Mouse (Mus musculus) CH12.LX (cell line): ENCODE measurements at regions not wholly inside any gene's neighbourhood (a gene's known extent, or its start where the extent isn't known, plus 50 kb on each side); places are given as distances from the start of the nearest gene placed in this dataset.

Source experiments
- CTCF ChIP-seq, 2 experiments: IDR thresholded peaks in 1 of 2; conservative IDR thresholded peaks in 1 of 2; 2 replicates each; pipeline ENCODE4 v1.5.1; 2011 to 2012; ENCODE audit warnings: low read depth in 2 of 2, low read length in 2 of 2, improper control_type of control experiment in 1 of 2, inconsistent platforms in 1 of 2, mild to moderate bottlenecking in 1 of 2, moderate library complexity in 1 of 2
- EP300 ChIP-seq: IDR thresholded peaks from 2 replicates; pipeline ENCODE4 v1.6.1; 2011; ENCODE audit warnings: low read length, improper control_type of control experiment
- GABPA ChIP-seq: IDR thresholded peaks from 2 replicates; pipeline ENCODE4 v1.6.1; 2012; ENCODE audit warnings: low read depth, low read length, improper control_type of control experiment, inconsistent platforms; ENCODE audit not compliant: insufficient replicate concordance
- KAT2A ChIP-seq: IDR thresholded peaks from 2 replicates; pipeline ENCODE4 v1.6.1; 2012; ENCODE audit warnings: low read length, improper control_type of control experiment, inconsistent platforms; ENCODE audit not compliant: insufficient replicate concordance
- NELFE ChIP-seq: IDR thresholded peaks from 2 replicates; pipeline ENCODE4 v1.6.1; 2011; ENCODE audit warnings: low read depth, low read length, improper control_type of control experiment
- POLR2A ChIP-seq: IDR thresholded peaks from 2 replicates; pipeline ENCODE4 v1.6.1; 2011; ENCODE audit warnings: low read depth, mild to moderate bottlenecking, improper control_type of control experiment, low read length
- SMC3 ChIP-seq: IDR thresholded peaks from 2 replicates; pipeline ENCODE4 v1.6.1; 2011; ENCODE audit warnings: low read depth, low read length, improper control_type of control experiment
- USF2 ChIP-seq: conservative IDR thresholded peaks from 2 replicates; pipeline ENCODE4 v1.6.1; 2011; ENCODE audit warnings: low read depth, low read length, improper control_type of control experiment

DNA sequence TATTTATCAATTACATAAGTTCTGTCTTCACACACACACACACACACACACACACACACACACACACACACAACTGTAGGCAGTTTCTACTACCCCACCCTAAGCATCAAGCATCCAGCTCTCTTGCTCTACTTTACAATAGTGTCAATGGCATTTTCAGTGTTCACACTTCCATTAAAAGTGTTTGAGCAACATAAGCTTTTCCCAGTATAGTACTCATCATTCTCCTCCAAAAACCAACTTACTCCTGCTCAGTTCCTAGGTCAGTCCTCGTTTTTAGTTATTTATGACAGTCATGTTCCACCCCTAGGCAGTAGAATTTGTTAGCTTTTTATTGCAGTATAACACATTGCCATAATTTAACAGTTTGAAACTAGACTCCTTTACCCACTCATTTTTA, 145.4 kb upstream of the Lrrc7 start:
- TF ChIP-seq NELFE: no peak
- no peak for TF ChIP-seq POLR2A
- TF ChIP-seq CTCF (conservative IDR thresholded peaks at IDR 0.05 in 1 of 2, IDR thresholded peaks at IDR 0.05 in 1 of 2; ENCODE audit: low read depth in 2 of 2, low read length in 2 of 2): no peak
- TF ChIP-seq SMC3: no peak
- TF ChIP-seq GABPA: no peak
- no peak for TF ChIP-seq EP300
- no peak for TF ChIP-seq USF2
- no peak for TF ChIP-seq KAT2A
